Mouse (Mus musculus) hindbrain, embryonic 16.5 days (tissue): ENCODE measurements around the gene Ccdc170. TPM values are rescaled to one million over a fixed set of nuclear protein-coding genes. Genes with fewer than 3 reads are reported as not detected.
"Not testable (repeated sequence)": the region's sequence is repeated elsewhere in the genome, so short reads cannot be mapped to it uniquely, and the experiment has no call there.

Source experiments
- ATAC-seq: fragments of 200-750 bp; cut with Nextera tagmentation; 2 replicates; pipeline ENCODE4 v1.8.0; 2017; ENCODE audit warnings: moderate TSS enrichment, moderate library complexity
- H3K27ac ChIP-seq: fragments of 300-500 bp; sonication (generic); 2 replicates; pipeline ENCODE4 v1.5.1; 2014; ENCODE audit warnings: low read depth, mild to moderate bottlenecking, control low read depth, low read length, moderate library complexity
- H3K27me3 ChIP-seq: fragments of 300-500 bp; sonication (generic); replicated peaks from 2 replicates; pipeline ENCODE4 v1.6.1; 2014; ENCODE audit warnings: low read length; ENCODE audit not compliant: control insufficient read depth, insufficient read depth
- H3K36me3 ChIP-seq: fragments of 300-500 bp; sonication (generic); 2 replicates; pipeline ENCODE4 v1.6.1; 2014; ENCODE audit warnings: mild to moderate bottlenecking, low read length, moderate library complexity, mixed read lengths; ENCODE audit not compliant: control insufficient read depth, insufficient read depth
- H3K4me1 ChIP-seq: fragments of 300-500 bp; sonication (generic); 2 replicates; pipeline ENCODE4 v1.6.1; 2014; ENCODE audit warnings: low read depth, low read length; ENCODE audit not compliant: control insufficient read depth, insufficient read depth
- H3K4me2 ChIP-seq: fragments of 300-500 bp; sonication (generic); 2 replicates; pipeline ENCODE4 v1.6.1; 2014; ENCODE audit warnings: mild to moderate bottlenecking, low read length, control low read depth, moderate library complexity
- H3K4me3 ChIP-seq: fragments of 300-500 bp; sonication (generic); 2 replicates; pipeline ENCODE4 v1.5.1; 2014; ENCODE audit warnings: mild to moderate bottlenecking, low read length, control low read depth, moderate library complexity
- H3K9ac ChIP-seq: fragments of 300-500 bp; sonication (generic); 2 replicates; pipeline ENCODE4 v1.6.1; 2014; ENCODE audit warnings: low read depth, mild to moderate bottlenecking, control low read depth, low read length, moderate library complexity
- H3K9me3 ChIP-seq: fragments of 300-500 bp; sonication (generic); 2 replicates; pipeline ENCODE4 v1.6.1; 2014; ENCODE audit warnings: mild to moderate bottlenecking, low read length, moderate library complexity; ENCODE audit not compliant: control insufficient read depth
- WGBS: fragments of 180-500 bp; shearing (Covaris S2); extraction: QIAGEN DNeasy Blood & Tissue Kit; methylation state at CpG from one replicate; pipeline ENCODE4 v1.1.7; 2014; 5-methylcytosine and 5-hydroxymethylcytosine counted together
- polyA plus RNA-seq: library from polyadenylated mRNA; unstranded; fragments of >200 nt; fragmentation: Nextera tagmentation; extraction: Ambion mirVana; gene quantifications from 2 replicates; pipeline ENCODE4 v1.2.1, GENCODE M21; 2015

The Ccdc170 gene
- polyA plus RNA-seq, 1 experiment from 2014 or later: 0.54 TPM

DNA sequence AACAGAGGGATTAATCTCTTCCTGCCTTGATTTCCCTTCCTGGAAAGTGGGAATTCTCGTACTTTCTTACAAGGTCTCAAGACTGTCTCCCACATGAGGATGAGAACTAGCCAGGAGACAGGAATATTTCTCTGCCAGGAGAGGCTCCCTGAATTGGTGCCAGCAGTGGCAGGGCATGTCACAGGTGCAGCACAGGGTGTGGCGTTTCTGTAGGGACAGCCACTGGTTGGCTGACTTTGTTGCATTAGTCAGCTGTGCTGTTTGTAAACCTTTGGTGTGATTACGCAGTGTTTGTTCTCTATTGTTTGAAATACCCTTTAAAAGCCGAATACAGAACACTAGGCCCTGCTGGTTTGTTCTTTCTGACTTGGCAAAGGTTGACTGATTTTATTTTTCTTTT lies 117.3 kb downstream of the Ccdc170 start:
- Histone ChIP-seq H3K9me3 (no peaks in the 10 kb centered on the region), H3K9ac (no peak overlapping the region), H3K27ac (no peak overlapping the region), H3K4me3 (no peak overlapping the region), H3K36me3 (no peaks in the 10 kb centered on the region), H3K4me2 (no peak overlapping the region), H3K4me1 (no peaks in the 10 kb centered on the region), H3K27me3 (no peaks in the 10 kb centered on the region)
- ATAC-seq: no peak
- 80% methylated on average over 4 of the region's 4 CpGs for WGBS

DNA sequence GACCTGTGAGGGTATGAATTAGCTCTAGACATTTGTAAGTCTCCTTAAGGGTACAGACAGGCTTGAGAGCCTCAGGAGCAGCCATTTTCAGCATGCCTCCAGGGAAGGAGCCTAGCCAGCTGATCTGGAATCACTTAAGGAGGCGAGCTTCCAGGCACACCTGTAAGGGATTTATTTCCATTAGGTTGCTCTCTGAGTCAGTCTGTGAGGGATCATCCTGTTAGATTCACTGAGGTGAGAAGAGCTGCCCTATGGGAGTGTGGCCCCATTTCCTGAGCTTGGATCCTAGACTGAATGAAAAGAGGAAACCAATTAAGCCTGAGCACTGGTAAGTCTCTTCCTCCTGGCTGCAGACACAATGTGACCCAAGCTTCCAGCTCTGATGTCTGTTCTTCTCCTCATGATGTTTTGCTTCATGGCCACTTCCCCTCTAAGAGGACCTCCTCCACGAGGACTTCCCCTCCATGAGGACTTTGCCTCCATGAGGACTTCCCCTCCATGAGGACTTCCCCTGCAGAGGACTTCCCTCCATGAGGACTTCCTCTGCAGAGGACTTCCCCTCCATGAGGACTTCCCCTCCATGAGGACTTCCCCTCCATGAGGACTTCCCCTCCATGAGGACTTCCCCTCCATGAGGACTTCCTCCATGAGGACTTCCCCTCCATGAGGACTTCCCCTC lies 118.6 kb downstream of the Ccdc170 start:
- Histone ChIP-seq H3K9ac (no peak overlapping the region), H3K36me3 (no peaks in the 10 kb centered on the region), H3K4me3 (no peak overlapping the region), H3K4me2 (no peak overlapping the region), H3K4me1 (no peaks in the 10 kb centered on the region), H3K9me3 (no peaks in the 10 kb centered on the region), H3K27ac (no peak overlapping the region), H3K27me3 (no peaks in the 10 kb centered on the region)
- no peak for ATAC-seq
- WGBS: 66% methylated on average over 2 of the region's 2 CpGs

DNA sequence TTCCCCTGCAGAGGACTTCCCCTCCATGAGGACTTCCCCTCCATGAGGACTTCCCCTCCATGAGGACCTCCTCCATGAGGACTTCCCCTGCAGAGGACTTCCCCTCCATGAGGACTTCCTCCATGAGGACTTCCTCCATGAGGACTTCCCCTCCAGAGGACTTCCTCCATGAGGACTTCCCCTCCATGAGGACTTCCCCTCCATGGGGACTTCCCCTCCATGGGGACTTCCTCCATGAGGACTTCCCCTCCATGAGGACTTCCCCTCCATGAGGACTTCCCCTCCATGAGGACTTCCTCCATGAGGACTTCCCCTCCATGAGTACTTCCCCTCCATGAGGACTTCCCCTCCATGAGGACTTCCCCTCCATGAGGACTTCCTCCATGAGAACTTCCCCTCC lies 119.3 kb downstream of the Ccdc170 start:
- not testable (repeated sequence) for ATAC-seq, H3K36me3 ChIP-seq, H3K27ac ChIP-seq, H3K9ac ChIP-seq, H3K4me2 ChIP-seq, H3K9me3 ChIP-seq, H3K4me3 ChIP-seq, H3K4me1 ChIP-seq, H3K27me3 ChIP-seq

DNA sequence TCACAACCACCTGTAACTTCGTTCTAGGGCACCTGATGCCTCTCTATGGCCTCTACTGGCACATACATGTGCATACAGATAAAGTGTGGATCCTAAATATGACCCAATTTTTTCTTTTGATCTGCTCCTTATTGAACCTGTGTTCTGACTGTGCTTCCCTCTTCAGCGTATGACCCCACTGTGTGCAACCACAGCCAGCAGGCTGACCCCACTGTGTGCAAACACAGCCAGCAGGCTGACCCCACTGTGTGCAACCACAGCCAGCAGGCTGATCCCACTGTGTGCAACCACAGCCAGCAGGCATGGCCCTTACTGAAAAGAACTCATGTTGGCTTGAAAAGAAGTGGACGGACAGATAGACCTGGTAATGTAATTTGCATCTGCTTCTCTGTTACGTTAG lies 120.2 kb downstream of the Ccdc170 start:
- no peak overlapping the region for H3K27ac ChIP-seq
- H3K4me2 ChIP-seq: no peak overlapping the region
- WGBS: 81% methylated on average over 4 of the region's 4 CpGs
- H3K9ac ChIP-seq: no peak overlapping the region
- no peak overlapping the region for H3K4me3 ChIP-seq
- no peaks in the 10 kb centered on the region for H3K9me3 ChIP-seq
- H3K4me1 ChIP-seq: no peaks in the 10 kb centered on the region
- no peaks in the 10 kb centered on the region for H3K36me3 ChIP-seq
- ATAC-seq: no peak
- H3K27me3 ChIP-seq: no peaks in the 10 kb centered on the region

DNA sequence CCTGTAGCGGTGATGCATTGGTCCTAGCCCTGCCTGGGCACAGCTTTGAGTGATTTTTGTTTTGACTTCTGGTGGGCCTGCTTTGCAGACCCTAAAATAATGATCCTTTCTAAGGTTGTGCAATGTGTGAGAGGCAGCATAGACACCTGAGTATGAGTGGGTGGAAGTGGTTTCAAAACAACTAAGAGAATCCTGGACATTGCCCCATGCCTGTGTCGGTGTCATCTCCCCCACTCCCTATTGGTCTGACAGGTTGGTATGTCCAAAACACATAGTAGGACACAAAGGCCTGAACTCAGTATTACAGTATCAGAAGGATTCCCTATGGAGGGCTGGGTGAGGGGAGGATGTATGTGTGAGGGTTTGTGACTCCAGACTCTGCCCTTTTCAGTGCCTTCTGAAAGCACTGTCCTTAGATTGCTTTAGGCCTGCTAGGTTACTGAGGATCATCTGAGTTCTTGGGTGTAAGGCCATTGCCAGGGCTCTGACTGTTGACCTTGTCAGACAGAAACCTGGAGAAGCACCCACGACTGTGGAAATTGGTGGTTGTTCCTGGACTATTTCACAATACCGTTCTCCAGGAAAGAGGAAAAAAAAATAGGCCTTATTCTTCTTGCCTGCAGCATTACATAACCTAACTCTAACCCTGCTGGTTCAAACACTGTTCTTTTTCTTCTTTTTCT lies 122.4 kb downstream of the Ccdc170 start:
- H3K4me2 ChIP-seq: no peak overlapping the region
- no peak overlapping the region for H3K4me3 ChIP-seq
- no peaks in the 10 kb centered on the region for H3K27me3 ChIP-seq
- no peaks in the 10 kb centered on the region for H3K9me3 ChIP-seq
- WGBS: 86% methylated on average over 4 of the region's 4 CpGs
- H3K4me1 ChIP-seq: no peaks in the 10 kb centered on the region
- no peak for ATAC-seq
- no peak overlapping the region for H3K9ac ChIP-seq
- no peak overlapping the region for H3K27ac ChIP-seq
- H3K36me3 ChIP-seq: no peaks in the 10 kb centered on the region

DNA sequence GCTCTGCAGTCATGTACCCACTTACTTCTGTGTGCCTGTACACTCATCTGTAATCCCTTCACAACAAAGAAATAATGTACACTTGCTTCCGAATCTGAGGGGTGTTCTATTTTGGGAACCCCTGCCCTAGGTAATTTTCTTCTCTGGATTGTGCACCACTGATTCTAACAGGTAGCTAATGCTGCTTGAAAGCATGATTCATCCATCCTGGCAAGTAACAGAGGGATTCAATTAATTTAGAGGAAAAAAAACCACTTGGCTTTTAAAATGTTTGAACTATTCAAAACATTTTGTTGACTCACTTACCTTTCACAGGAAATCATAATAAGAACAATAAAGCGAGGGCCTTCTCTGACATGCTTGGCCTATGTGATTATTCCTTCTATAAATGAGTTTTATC lies 127.9 kb downstream of the Ccdc170 start:
- Histone ChIP-seq H3K27me3 (no peaks in the 10 kb centered on the region), H3K4me2 (no peak overlapping the region), H3K36me3 (no peaks in the 10 kb centered on the region), H3K9me3 (no peaks in the 10 kb centered on the region), H3K4me3 (no peak overlapping the region), H3K4me1 (no peaks in the 10 kb centered on the region), H3K27ac (no peak overlapping the region), H3K9ac (no peak overlapping the region)
- 85% methylated on average over 2 of the region's 2 CpGs for WGBS
- no peak for ATAC-seq

DNA sequence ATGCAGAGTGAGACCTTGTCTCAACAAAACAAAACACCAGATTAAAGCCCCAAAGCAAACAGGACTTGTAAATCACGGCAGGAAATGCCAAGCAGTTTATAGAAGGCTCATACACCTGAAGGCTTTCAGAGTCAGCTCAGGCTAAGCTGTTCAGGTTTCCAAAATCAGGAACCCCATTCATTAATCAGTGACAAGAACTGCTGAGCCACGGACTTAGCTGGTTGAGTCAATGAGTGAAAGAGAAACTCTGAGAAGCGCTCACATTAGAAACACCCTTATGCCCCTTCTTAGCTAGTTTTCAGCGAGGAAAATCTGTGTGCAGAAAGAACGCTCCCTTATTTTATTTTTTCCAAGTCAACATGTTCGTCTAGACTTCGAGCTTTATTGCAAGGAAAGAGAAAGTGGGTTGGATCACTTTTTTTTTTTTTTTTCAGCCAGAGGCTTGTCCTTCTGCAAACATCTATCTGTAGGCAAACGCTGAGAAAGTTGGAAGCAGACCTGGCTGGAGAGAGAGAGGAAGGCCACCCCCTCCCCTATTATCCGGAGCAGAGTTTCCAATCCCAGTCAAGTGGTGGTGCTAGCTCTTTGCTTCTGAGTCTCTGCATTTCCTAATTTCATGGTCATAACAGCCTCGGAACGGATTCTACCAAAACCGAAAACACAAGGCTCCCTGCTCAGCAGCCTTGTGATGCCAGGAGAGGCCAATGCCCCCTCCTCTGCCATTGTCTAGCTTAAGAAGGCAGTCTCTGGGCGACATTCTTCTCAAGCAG lies 129.3 kb downstream of the Ccdc170 start, which contains the start of gene Esr1:
Gene Esr1 (plus strand): TSS at position 208 of the 770 bp plus-strand sequence.
- Histone ChIP-seq H3K4me2 (peak within 1 kb of the TSS; percentile 29), H3K4me3 (no peak within 1 kb of the TSS), H3K36me3 (no peaks in the 10 kb centered on the region), H3K27me3 (no peaks in the 10 kb centered on the region), H3K4me1 (no peaks in the 10 kb centered on the region), H3K9me3 (no peaks in the 10 kb centered on the region), H3K9ac (no peak within 1 kb of the TSS), H3K27ac (no peak within 1 kb of the TSS)
- peak; percentile 34; the same call in 1 of the 2 replicates for ATAC-seq
- WGBS: 46% methylated on average over 13 of the region's 13 CpGs
